Mouse (Mus musculus) lung, embryonic 16.5 days (tissue): ENCODE measurements around the gene Eif4b. TPM values are rescaled to one million over a fixed set of nuclear protein-coding genes. Genes with fewer than 3 reads are reported as not detected.
A peak's percentile ranks its signal among the peaks of the same experiment; 100 is the strongest.

ENCODE experiments used
- ATAC-seq: fragments of 200-750 bp; cut with Nextera tagmentation; 2 replicates; pipeline ENCODE4 v1.8.0; 2017; ENCODE audit warnings: low read depth, mild to moderate bottlenecking, moderate library complexity
- H3K27ac ChIP-seq: fragments of 300-500 bp; sonication (generic); 2 replicates; pipeline ENCODE4 v1.5.1; 2014; ENCODE audit warnings: mild to moderate bottlenecking, control low read depth, low read length
- H3K27me3 ChIP-seq: fragments of 300-500 bp; sonication (generic); 2 replicates; pipeline ENCODE4 v1.6.1; 2014; ENCODE audit warnings: low read depth, low read length, mixed read lengths; ENCODE audit not compliant: control insufficient read depth, insufficient read depth
- H3K36me3 ChIP-seq: fragments of 300-500 bp; sonication (generic); 2 replicates; pipeline ENCODE4 v1.6.1; 2014; ENCODE audit warnings: low read length; ENCODE audit not compliant: control insufficient read depth, insufficient read depth
- H3K4me1 ChIP-seq: fragments of 300-500 bp; sonication (generic); replicated peaks from 2 replicates; pipeline ENCODE4 v1.6.1; 2014; ENCODE audit warnings: low read length, mixed read lengths; ENCODE audit not compliant: control insufficient read depth, insufficient read depth
- H3K4me2 ChIP-seq: fragments of 300-500 bp; sonication (generic); 2 replicates; pipeline ENCODE4 v1.6.1; 2014; ENCODE audit warnings: low read depth, low read length, control low read depth
- H3K4me3 ChIP-seq: fragments of 300-500 bp; sonication (generic); 2 replicates; pipeline ENCODE4 v1.5.1; 2014; ENCODE audit warnings: mild to moderate bottlenecking, low read length, control low read depth
- H3K9ac ChIP-seq: fragments of 300-500 bp; sonication (generic); 2 replicates; pipeline ENCODE4 v1.6.1; 2014; ENCODE audit warnings: low read length, control low read depth
- H3K9me3 ChIP-seq: fragments of 300-500 bp; sonication (generic); 2 replicates; pipeline ENCODE4 v1.6.1; 2016; ENCODE audit warnings: low read length; ENCODE audit not compliant: control insufficient read depth
- WGBS: fragments of 180-500 bp; shearing (Covaris S2); extraction: QIAGEN DNeasy Blood & Tissue Kit; methylation state at CpG from one replicate; pipeline ENCODE4 v1.1.7; 2014; 5-methylcytosine and 5-hydroxymethylcytosine counted together
- polyA plus RNA-seq: library from polyadenylated mRNA; unstranded; fragments of >200 nt; fragmentation: Nextera tagmentation; extraction: Ambion mirVana; gene quantifications from 2 replicates; pipeline ENCODE4 v1.2.1, GENCODE M21; 2015

The Eif4b gene
- polyA plus RNA-seq, 1 experiment from 2014 or later: 123 TPM

DNA sequence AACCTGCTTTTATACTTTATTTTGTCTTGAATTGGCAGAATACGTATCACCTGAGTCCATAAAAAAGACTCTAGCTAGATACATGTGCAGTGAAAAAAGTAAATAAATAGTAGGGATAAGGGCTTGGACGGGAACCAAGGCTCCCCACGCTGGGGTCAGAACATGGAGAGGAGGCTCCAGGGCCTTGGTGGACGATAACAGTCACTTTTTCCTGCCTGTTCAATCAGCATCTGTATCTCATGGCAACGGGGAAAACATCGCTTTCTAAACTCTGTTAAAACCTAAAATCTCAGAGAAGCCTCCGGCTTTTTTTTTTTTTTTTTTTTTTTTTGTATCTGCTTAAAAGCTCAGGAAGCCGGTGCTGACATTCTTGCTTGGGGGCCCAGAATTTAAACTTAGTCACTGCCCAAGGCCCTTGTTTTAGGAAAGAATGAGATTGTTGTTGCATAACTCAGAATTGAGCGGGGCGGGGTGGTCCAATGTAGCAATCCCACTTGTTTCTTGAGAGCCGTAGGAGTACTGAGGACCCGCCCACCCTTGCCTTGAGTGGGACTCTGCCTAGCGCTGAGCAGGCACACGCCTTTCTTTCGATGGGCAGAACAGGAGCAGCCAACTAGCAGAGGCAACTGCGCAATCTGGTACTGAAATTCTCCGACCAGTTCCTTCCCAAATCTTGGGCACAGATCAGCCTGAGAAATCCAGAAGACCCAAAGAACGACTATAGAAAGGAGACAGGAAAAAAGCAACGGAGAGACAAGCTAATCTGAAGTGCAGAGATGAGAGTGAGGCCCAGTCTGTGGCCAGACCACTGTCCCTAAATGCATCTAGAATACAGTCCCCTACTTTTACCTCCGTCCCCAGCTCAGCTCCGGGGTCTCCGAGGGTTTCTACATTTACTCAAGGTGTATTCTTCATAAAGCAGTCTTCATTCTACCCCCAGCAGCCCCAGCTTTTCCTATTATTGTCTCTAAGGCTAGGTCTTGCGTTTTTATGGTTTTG lies 69.6 kb downstream of the Eif4b start:
- Histone ChIP-seq H3K36me3 (no peaks in the 10 kb centered on the region), H3K27ac (peak overlapping the region; percentile 64), H3K9ac (no peak overlapping the region), H3K9me3 (no peaks in the 10 kb centered on the region), H3K4me1 (peaks cover 28% of the 10 kb centered on the region), H3K27me3 (peaks cover 14% of the 10 kb centered on the region), H3K4me3 (no peak overlapping the region), H3K4me2 (peak overlapping the region; percentile 17; the same call in 1 of the 2 replicates)
- 30% methylated on average over 23 of the region's 23 CpGs for WGBS
- ATAC-seq: peak; percentile 93

DNA sequence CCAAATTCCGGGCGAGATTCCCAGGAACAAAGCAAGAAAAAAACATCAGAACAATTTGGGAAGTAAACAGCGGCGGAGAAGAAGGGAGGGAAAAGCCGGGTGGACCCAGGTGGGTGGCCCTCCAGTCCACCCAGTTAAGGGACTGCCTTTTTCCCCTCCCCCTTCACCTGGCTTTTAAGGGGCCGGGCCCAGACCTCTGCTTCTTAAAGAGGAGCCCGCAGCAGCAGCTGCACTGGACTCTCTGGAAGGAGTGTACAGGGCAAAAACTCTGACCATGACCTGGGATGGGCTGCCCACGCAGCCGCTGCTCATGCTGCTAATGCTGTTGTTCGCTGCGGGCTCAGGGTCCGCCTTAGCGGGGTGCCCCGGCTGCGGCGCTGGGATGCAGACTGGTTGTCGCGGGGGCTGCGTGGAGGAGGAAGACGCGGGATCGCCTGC lies 70.7 kb downstream of the Eif4b start, which contains the start of gene Igfbp6:
Gene Igfbp6, plus strand, starts transcription at position 89 of the 438 bp plus-strand sequence.
- H3K4me2 ChIP-seq: peak within 1 kb of the TSS; percentile 55
- 9% methylated on average over 22 of the region's 22 CpGs for WGBS
- ATAC-seq: peak; percentile 24; the same call in 1 of the 2 replicates
- peak within 1 kb of the TSS; percentile 55; the same call in 1 of the 2 replicates for H3K27ac ChIP-seq
- peak within 1 kb of the TSS; percentile 61 for H3K9ac ChIP-seq
- H3K36me3 ChIP-seq: no peaks in the 10 kb centered on the region
- peak within 1 kb of the TSS; percentile 39 for H3K4me3 ChIP-seq
- no peaks in the 10 kb centered on the region for H3K9me3 ChIP-seq
- peaks cover 28% of the 10 kb centered on the region for H3K4me1 ChIP-seq
- H3K27me3 ChIP-seq: peaks cover 14% of the 10 kb centered on the region

DNA sequence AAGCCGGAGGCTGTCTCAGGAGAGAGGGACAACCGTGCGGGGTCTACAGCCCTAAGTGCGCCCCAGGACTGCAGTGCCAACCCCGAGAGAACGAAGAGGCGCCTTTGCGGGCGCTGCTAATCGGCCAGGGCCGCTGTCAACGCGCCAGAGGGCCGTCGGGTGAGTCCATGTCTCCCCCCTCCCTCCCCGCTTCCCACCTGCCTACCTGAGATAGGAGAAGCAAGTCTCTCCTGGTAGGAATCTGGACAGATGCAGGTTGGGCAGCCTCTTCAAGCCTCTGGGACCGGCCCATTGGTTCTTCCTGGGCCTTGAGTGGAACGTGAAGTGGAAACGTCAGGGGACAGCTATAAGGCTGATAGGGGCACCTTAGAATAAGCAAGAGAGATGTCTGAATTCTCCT lies 71.2 kb downstream of the Eif4b start:
- H3K27ac ChIP-seq: no peak overlapping the region
- no peaks in the 10 kb centered on the region for H3K9me3 ChIP-seq
- no peaks in the 10 kb centered on the region for H3K36me3 ChIP-seq
- no peak for ATAC-seq
- peaks cover 14% of the 10 kb centered on the region for H3K27me3 ChIP-seq
- WGBS: 13% methylated on average over 19 of the region's 19 CpGs
- H3K4me1 ChIP-seq: peaks cover 28% of the 10 kb centered on the region
- H3K9ac ChIP-seq: peak overlapping the region; percentile 61
- peak overlapping the region; percentile 39 for H3K4me3 ChIP-seq
- H3K4me2 ChIP-seq: peak overlapping the region; percentile 55

DNA sequence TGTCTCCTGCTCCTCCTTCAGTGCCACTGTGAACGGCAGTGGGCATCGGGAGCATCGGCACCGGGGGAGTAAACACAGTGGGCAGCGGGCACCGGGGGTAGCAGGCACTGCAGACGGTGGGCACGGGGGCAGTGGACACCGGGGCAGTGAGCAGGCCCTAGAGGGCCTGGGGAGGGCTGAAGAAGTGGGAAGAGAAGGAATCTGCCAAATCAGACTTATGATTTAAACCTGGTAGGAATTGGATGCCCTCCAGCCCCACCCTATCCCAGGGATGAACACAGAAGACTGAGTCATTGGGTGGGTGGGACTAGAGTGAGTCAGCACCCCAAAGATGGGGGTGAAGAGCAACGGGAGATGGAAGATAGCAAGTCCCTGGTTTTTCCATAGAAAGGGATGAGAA lies 71.8 kb downstream of the Eif4b start:
- no peak for ATAC-seq
- no peak overlapping the region for H3K4me3 ChIP-seq
- H3K36me3 ChIP-seq: no peaks in the 10 kb centered on the region
- H3K4me1 ChIP-seq: peaks cover 31% of the 10 kb centered on the region
- no peaks in the 10 kb centered on the region for H3K9me3 ChIP-seq
- 86% methylated on average over 10 of the region's 10 CpGs for WGBS
- H3K4me2 ChIP-seq: no peak overlapping the region
- no peak overlapping the region for H3K9ac ChIP-seq
- peaks cover 14% of the 10 kb centered on the region for H3K27me3 ChIP-seq
- no peak overlapping the region for H3K27ac ChIP-seq

DNA sequence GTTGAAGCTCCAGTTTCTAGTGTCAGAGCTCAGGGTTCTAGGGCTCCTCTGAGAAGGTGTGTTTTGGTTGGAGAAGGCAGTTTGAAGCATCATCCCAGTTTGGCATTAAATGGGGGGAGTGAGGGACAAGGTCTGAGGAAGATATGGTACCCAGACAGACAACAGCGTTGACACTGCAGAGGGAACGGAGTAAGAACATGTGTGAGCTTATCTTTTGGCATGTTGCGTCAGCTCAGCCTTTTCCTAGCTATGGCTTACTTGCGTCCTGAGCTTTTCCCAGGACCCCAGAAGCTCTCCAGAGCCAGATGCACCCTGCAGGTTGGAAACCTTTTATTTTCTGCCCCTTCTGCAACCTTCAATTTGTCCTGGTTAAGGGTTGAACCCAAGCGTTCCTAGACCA lies 72.5 kb downstream of the Eif4b start:
- Histone ChIP-seq H3K4me1 (peaks cover 38% of the 10 kb centered on the region), H3K27ac (no peak overlapping the region), H3K4me2 (no peak overlapping the region), H3K27me3 (peaks cover 14% of the 10 kb centered on the region), H3K36me3 (no peaks in the 10 kb centered on the region), H3K4me3 (no peak overlapping the region), H3K9me3 (no peaks in the 10 kb centered on the region), H3K9ac (no peak overlapping the region)
- no peak for ATAC-seq
- WGBS: 72% methylated on average over 5 of the region's 5 CpGs

Other genes with a start within 250 kb of the Eif4b start
- 0.29 and 4.4 TPM in 2 replicates for gene Krt1, start 223.0 kb upstream of the Eif4b start, polyA plus RNA-seq
- 1.0 TPM in 1 of 2 replicates, not detected in the other for gene Krt77, start 204.1 kb upstream of the Eif4b start, polyA plus RNA-seq
- gene Krt76, start 180.9 kb upstream of the Eif4b start, polyA plus RNA-seq: not detected in 2 replicates
- gene Krt4, start 149.0 kb upstream of the Eif4b start, polyA plus RNA-seq: 14.2 and 23.3 TPM in 2 replicates
- gene Krt79, start 133.4 kb upstream of the Eif4b start, polyA plus RNA-seq: 0.80 and 1.2 TPM in 2 replicates
- 0.10 and 0.21 TPM in 2 replicates for gene Krt78, start 119.5 kb upstream of the Eif4b start, polyA plus RNA-seq
- gene Krt8, start 69.3 kb upstream of the Eif4b start, polyA plus RNA-seq: 402 and 445 TPM in 2 replicates
- 263 and 293 TPM in 2 replicates for gene Krt18, start 45.6 kb upstream of the Eif4b start, polyA plus RNA-seq
- 68.5 and 72.8 TPM in 2 replicates for gene Tns2, start 26.6 kb downstream of the Eif4b start, polyA plus RNA-seq
- gene Spryd3, start 62.5 kb downstream of the Eif4b start, polyA plus RNA-seq: 21.2 and 22.7 TPM in 2 replicates
- 25.8 and 34.5 TPM in 2 replicates for gene Igfbp6, start 70.6 kb downstream of the Eif4b start, polyA plus RNA-seq
- 0.30 and 0.50 TPM in 2 replicates for gene Soat2, start 76.8 kb downstream of the Eif4b start, polyA plus RNA-seq
- 64.0 and 67.0 TPM in 2 replicates for gene Zfp740, start 129.5 kb downstream of the Eif4b start, polyA plus RNA-seq
- gene Csad, start 131.0 kb downstream of the Eif4b start, polyA plus RNA-seq: 69.5 and 70.6 TPM in 2 replicates
- 3.0 and 3.9 TPM in 2 replicates for gene Itgb7, start 158.2 kb downstream of the Eif4b start, polyA plus RNA-seq
- gene Rarg, start 183.7 kb downstream of the Eif4b start, polyA plus RNA-seq: 46.7 and 46.9 TPM in 2 replicates
- 0.34 and 0.57 TPM in 2 replicates for gene Gm9918, start 196.8 kb downstream of the Eif4b start, polyA plus RNA-seq
- 58.3 and 61.1 TPM in 2 replicates for gene Mfsd5, start 205.7 kb downstream of the Eif4b start, polyA plus RNA-seq
- gene Espl1, start 222.5 kb downstream of the Eif4b start, polyA plus RNA-seq: 27.3 and 30.6 TPM in 2 replicates